Mouse (Mus musculus) small intestine, adult 2 months (tissue): Measurements from ENCODE around the gene Nmnat1.
"Not testable (repeated sequence)": the region's sequence is repeated elsewhere in the genome, so short reads cannot be mapped to it uniquely, and the experiment has no call there.

ENCODE experiments used
- CTCF ChIP-seq: fragments of 200-500 bp; IDR thresholded peaks from 2 replicates; pipeline ENCODE4 v1.5.1; 2012; ENCODE audit warnings: low read depth, mild to moderate bottlenecking, control low read depth, inconsistent platforms, low read length, moderate library complexity, mixed read lengths; ENCODE audit not compliant: insufficient replicate concordance, insufficient read length; ENCODE audit errors: extremely low read depth
- POLR2A ChIP-seq: fragments of 200-500 bp; IDR thresholded peaks from 2 replicates; pipeline ENCODE4 v1.6.1; 2012; ENCODE audit warnings: low read depth, mild to moderate bottlenecking, control low read depth, inconsistent platforms, low read length, moderate library complexity

- not testable (repeated sequence) for TF ChIP-seq CTCF, POLR2A
These were observed 24.5 kb downstream of the Nmnat1 start for GRCm38 (mm10) chr4:149460475-149460874.
